Mouse (Mus musculus): ENCODE data around the gene Pole3. TPM values are rescaled to one million over a fixed set of nuclear protein-coding genes. Genes with fewer than 3 reads are reported as not detected.

Pole3 gene
- polyA plus RNA-seq, 1 experiment from 2014 or later = 117 TPM

- no peaks in the 10 kb centered on the region for H3K9me3 ChIP-seq
- no peaks in the 10 kb centered on the region for H3K27me3 ChIP-seq (replicated peaks; ENCODE audit: low read depth, poor library complexity, severe bottlenecking)
- H3K4me1 ChIP-seq = no peaks in the 10 kb centered on the region
- H3K27ac ChIP-seq (replicated peaks) = no peak overlapping the region
- H3K4me3 ChIP-seq = no peak overlapping the region
- H3K36me3 ChIP-seq (replicated peaks) = no peaks in the 10 kb centered on the region
- no peak for DNase-seq (ENCODE audit: low spot score)
These were observed 19.9 kb upstream of the Pole3 start for GRCm38 (mm10) chr4:62544801-62545200.

GRCm38 (mm10) chr4:62543782-62544181 is 18.9 kb upstream of the Pole3 start:
- no peak for DNase-seq (ENCODE audit: low spot score)
- 88% methylated on average over 6 of the region's 6 CpGs for WGBS

DNA sequence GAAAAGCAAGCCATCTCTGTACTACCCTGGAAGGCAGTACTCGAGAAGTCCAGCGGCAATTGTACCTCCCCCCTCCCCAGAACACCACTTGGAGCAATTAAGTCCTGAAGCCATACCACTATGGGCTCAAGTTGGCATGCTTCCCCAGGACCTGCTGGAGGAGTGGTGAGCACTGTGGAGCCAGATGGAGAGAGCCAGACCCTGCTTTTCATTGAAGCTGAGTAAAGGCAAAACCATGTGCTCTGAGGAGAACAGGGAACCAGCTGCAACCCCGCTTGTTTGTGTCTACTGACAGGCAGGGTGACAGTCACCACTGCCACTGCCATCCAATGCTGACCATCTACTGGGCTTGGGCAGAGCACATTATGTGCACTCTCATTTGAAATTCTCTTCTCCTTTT is 16.9 kb upstream of the Pole3 start:
- Histone ChIP-seq H3K36me3 (replicated peaks) (no peaks in the 10 kb centered on the region), H3K27me3 (replicated peaks; ENCODE audit: low read depth, poor library complexity, severe bottlenecking) (no peaks in the 10 kb centered on the region), H3K27ac (replicated peaks) (no peak overlapping the region), H3K4me1 (no peaks in the 10 kb centered on the region), H3K9me3 (no peaks in the 10 kb centered on the region), H3K4me3 (no peak overlapping the region)
- no peak for DNase-seq (ENCODE audit: low spot score)
- WGBS = 72% methylated on average over 3 of the region's 3 CpGs

More at GRCm38 (mm10) chr4:62543782-62544181, 18.9 kb upstream of the Pole3 start:
- Histone ChIP-seq H3K27ac (replicated peaks) (no peak overlapping the region), H3K36me3 (replicated peaks) (no peaks in the 10 kb centered on the region), H3K4me3 (no peak overlapping the region), H3K27me3 (replicated peaks; ENCODE audit: low read depth, poor library complexity, severe bottlenecking) (no peaks in the 10 kb centered on the region), H3K9me3 (no peaks in the 10 kb centered on the region), H3K4me1 (no peaks in the 10 kb centered on the region)

DNA sequence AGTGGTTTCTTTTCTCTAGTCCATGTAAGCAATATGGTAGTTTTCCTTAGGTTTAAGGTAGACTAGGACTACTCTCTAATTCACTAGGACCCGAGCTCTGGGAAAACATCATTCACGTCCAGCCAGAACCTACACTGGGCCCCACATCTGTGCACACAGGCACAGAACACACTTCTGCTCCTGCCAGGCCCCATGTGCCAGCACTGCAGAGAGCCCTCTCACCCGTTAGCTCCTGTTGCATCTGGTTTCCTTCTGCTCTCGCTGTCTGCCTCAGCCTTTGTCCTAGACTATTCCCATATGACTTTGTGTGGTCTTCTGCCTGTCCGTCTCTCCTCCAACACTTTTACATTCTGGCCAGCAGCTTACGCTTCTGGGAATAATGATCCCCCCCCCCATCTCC is 8.9 kb upstream of the Pole3 start:
- H3K36me3 ChIP-seq (replicated peaks) = no peaks in the 10 kb centered on the region
- H3K4me1 ChIP-seq = peaks cover 6% of the 10 kb centered on the region; the same call in 1 of the 2 replicates
- no peak overlapping the region for H3K4me3 ChIP-seq
- WGBS = 80% methylated on average over 6 of the region's 6 CpGs
- no peak overlapping the region; the same call in 1 of the 2 replicates for H3K27ac ChIP-seq (replicated peaks)
- H3K27me3 ChIP-seq (replicated peaks; ENCODE audit: low read depth, poor library complexity, severe bottlenecking) = no peaks in the 10 kb centered on the region
- H3K9me3 ChIP-seq = no peaks in the 10 kb centered on the region
- no peak for DNase-seq (ENCODE audit: low spot score)

GRCm38 (mm10) chr4:62527655-62528054 is 2.8 kb upstream of the Pole3 start:
- Histone ChIP-seq H3K27me3 (replicated peaks; ENCODE audit: low read depth, poor library complexity, severe bottlenecking) (no peaks in the 10 kb centered on the region), H3K36me3 (replicated peaks) (peaks cover 13% of the 10 kb centered on the region), H3K4me3 (no peak overlapping the region), H3K9me3 (no peaks in the 10 kb centered on the region), H3K4me1 (peaks cover 21% of the 10 kb centered on the region), H3K27ac (replicated peaks) (no peak overlapping the region)
- DNase-seq (ENCODE audit: low spot score) = no peak
- 81% methylated on average over 4 of the region's 4 CpGs for WGBS

DNA sequence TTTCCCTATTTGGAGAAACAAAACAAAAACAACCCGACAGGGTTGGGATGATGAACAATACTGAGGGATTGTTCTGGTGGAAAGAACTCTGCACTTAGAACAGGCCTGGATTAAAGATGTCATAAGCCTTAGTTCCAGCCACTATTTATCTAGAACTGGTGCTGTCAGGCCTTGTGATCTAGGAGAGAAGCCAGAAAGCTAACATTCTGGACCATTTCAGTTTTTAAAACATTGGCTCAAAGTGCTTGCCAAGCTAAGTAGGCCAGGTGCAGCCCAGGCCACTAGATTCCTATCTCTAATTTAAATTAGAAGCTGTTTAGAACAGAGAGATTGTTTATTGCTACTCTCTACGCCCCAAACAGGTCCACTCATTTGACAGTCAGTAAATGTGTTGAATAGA is 1.4 kb upstream of the Pole3 start:
- Histone ChIP-seq H3K36me3 (replicated peaks) (peaks cover 25% of the 10 kb centered on the region), H3K27me3 (replicated peaks; ENCODE audit: low read depth, poor library complexity, severe bottlenecking) (no peaks in the 10 kb centered on the region), H3K9me3 (no peaks in the 10 kb centered on the region), H3K4me3 (no peak overlapping the region), H3K4me1 (peaks cover 21% of the 10 kb centered on the region), H3K27ac (replicated peaks) (no peak overlapping the region)
- WGBS = 67% methylated on average over 2 of the region's 2 CpGs
- DNase-seq (ENCODE audit: low spot score) = no peak

DNA sequence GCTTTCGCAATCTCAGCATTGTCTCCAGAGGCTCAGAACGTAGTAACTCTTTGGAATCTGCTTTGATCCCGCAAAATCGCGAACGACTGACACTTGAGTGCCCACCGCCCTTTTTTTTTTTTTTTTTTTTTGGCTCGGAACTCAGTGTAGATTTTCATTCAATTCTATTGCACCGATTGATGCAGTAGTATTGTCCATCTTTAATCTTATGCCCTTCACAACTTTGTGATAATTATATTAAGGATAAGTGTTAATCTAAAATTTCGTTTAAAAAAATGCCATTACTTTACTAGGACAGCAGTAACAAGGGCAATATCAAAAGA is 582 bp upstream of the Pole3 start:
- WGBS = 2% methylated on average over 10 of the region's 10 CpGs
- peaks cover 25% of the 10 kb centered on the region for H3K36me3 ChIP-seq (replicated peaks)
- H3K27me3 ChIP-seq (replicated peaks; ENCODE audit: low read depth, poor library complexity, severe bottlenecking) = no peaks in the 10 kb centered on the region
- H3K9me3 ChIP-seq = no peaks in the 10 kb centered on the region
- no peak for DNase-seq (ENCODE audit: low spot score)
- H3K4me1 ChIP-seq = peaks cover 17% of the 10 kb centered on the region
- peak overlapping the region; percentile 98; the same call in 1 of the 2 replicates for H3K27ac ChIP-seq (replicated peaks)
- H3K4me3 ChIP-seq = peak overlapping the region; percentile 92

DNA sequence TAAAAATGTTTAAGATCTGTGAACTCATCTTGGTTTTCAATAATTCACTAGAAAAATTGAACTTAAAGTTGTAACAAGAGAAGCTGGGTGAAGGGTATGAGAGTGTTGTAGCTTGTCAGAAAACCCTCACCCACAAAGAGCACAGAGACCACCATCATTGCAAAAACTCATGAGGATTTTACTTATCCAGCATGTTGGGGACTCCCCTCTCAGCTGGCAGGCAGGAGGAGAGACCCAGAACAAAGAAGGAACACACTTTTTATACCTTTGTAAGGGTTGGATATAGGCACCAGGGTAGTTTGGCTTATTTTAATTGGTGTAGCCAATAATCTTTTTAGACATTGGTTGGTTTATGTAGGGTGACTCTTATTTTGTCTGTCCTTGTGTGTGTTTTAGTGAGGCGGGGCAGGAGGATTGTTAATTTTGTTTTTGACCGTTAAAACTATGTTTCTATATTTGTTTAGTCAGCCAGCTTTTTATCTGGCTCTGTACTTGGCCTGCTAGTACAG is 3.9 kb downstream of the Pole3 start:
- DNase-seq (ENCODE audit: low spot score) = no peak
- peaks cover 60% of the 10 kb centered on the region for H3K4me1 ChIP-seq
- H3K4me3 ChIP-seq = no peak overlapping the region; the same call in 1 of the 2 replicates
- 95% methylated on average over 2 of the region's 2 CpGs for WGBS
- peaks cover 25% of the 10 kb centered on the region for H3K36me3 ChIP-seq (replicated peaks)
- no peaks in the 10 kb centered on the region for H3K27me3 ChIP-seq (replicated peaks; ENCODE audit: low read depth, poor library complexity, severe bottlenecking)
- H3K27ac ChIP-seq (replicated peaks) = no peak overlapping the region
- no peaks in the 10 kb centered on the region for H3K9me3 ChIP-seq

DNA sequence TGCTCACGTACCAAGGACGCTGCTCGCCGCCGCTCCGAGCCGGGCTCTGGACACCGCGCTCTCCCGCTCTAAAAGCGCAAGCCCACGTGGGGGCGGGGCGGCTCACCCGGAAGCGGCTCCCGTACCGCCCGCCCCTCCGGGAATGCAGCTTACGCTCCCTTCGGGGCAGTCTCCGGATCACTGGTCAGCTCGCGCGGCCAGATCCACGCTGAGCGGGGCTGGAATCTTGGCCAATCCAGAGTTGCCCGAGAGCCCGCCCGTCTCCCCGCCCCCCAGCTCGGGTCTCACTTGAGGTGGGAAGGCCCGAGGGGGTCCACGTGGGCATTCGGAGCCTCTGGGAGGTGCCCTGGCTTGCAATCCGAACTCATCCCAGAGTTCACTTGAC is 5.0 kb downstream of the Pole3 start, which contains the start of gene Alad:
Gene Alad (minus strand): TSS at position 70 of the 385 bp plus-strand sequence.
- H3K4me3 ChIP-seq = peak within 1 kb of the TSS; percentile 71
- no peaks in the 10 kb centered on the region for H3K9me3 ChIP-seq
- H3K27ac ChIP-seq (replicated peaks) = peak within 1 kb of the TSS; percentile 88
- H3K36me3 ChIP-seq (replicated peaks) = peaks cover 25% of the 10 kb centered on the region
- DNase-seq (ENCODE audit: low spot score) = peak; percentile 92
- peaks cover 66% of the 10 kb centered on the region for H3K4me1 ChIP-seq
- WGBS = under 1% methylated on average over 37 of the region's 37 CpGs
- H3K27me3 ChIP-seq (replicated peaks; ENCODE audit: low read depth, poor library complexity, severe bottlenecking) = no peaks in the 10 kb centered on the region

DNA sequence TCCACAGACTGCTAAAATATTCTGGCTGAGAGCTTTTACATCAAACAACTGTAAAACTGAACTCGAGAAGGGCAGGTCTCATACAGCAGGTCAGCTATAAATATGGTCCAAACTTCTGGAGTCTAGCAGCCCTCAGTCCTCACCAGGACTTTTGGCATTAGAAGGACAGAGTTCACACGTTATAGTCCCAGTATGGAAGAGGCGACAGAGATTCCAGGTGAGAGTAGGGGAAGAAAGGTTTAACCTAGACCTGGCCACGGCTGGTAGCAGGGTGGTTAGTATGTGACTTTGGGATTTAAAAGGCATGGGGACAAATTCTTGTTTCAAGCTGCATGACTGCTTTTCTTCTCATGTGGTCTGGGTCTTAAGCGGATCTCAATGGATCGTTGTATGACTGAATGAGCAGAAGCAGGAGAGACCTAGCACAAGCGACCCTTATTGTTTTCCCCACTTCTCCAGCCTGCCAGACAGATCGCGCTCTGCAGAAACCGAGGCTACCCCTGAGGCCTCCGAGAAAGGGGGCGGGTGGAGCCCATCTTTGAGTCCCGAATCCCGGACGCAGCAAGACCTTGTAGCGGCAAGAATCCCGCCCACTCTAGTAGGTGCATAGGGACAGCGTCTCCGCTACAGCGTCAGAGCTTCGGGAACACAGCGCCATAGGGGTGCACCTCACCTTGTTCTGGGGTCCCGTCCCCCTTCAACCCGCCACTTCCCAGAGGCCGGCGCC is 5.6 kb downstream of the Pole3 start:
- Histone ChIP-seq H3K27ac (replicated peaks) (peak overlapping the region; percentile 88), H3K4me1 (peaks cover 62% of the 10 kb centered on the region), H3K27me3 (replicated peaks; ENCODE audit: low read depth, poor library complexity, severe bottlenecking) (no peaks in the 10 kb centered on the region), H3K4me3 (peak overlapping the region; percentile 71), H3K9me3 (no peaks in the 10 kb centered on the region), H3K36me3 (replicated peaks) (peaks cover 25% of the 10 kb centered on the region)
- DNase-seq (ENCODE audit: low spot score) = no peak
- WGBS = 3% methylated on average over 26 of the region's 26 CpGs

GRCm38 (mm10) chr4:62518416-62519121 is 6.3 kb downstream of the Pole3 start:
- Histone ChIP-seq H3K9me3 (no peaks in the 10 kb centered on the region), H3K27ac (replicated peaks) (peak overlapping the region; percentile 88), H3K4me1 (peaks cover 59% of the 10 kb centered on the region), H3K4me3 (peak overlapping the region; percentile 71), H3K36me3 (replicated peaks) (peaks cover 27% of the 10 kb centered on the region), H3K27me3 (replicated peaks; ENCODE audit: low read depth, poor library complexity, severe bottlenecking) (no peaks in the 10 kb centered on the region)
- no peak for DNase-seq (ENCODE audit: low spot score)
- WGBS = 53% methylated on average over 13 of the region's 13 CpGs

DNA sequence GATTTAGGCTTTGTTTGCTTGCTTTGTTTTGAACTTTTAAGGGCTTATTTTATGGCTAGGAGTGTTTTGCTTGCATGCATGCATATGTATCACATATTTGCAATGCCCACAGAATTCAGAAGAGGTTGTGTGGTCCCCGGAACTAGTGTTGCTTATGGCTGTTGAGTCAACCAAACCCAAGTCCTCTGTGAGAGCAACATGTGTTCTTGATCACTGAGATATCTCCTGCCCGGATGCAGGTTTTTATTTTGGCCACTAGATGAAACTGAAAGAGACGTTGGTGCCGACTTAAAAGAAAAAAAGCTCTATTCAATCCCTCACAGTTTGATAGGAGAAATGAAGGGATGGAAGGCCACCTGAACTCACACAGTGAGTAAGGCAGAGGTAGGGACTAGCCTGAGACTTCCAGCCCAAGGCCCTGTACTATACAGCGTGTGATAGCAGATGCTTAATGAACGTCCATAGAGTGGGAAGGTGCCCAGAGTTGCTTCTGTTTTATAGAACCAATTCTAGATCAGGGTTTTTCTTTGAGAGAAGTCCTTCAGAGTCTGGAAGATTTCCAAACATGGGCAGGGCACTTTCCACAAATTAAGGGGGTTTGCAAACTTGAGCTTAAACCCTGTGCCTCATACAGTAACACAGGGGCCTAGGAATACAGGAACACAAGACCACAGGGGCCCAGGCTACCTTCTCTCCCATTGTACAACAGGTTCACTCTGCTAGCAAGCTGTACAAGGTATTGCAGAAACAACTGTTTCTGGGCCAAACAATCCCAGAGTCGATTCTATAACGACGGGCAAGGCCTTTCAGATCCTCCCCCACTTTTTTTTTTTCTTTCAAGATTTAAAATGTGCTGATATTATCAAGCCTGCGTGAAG is 7.1 kb downstream of the Pole3 start:
- peaks cover 56% of the 10 kb centered on the region for H3K4me1 ChIP-seq
- no peaks in the 10 kb centered on the region for H3K9me3 ChIP-seq
- 75% methylated on average over 10 of the region's 10 CpGs for WGBS
- H3K27me3 ChIP-seq (replicated peaks; ENCODE audit: low read depth, poor library complexity, severe bottlenecking) = no peaks in the 10 kb centered on the region
- H3K36me3 ChIP-seq (replicated peaks) = peaks cover 27% of the 10 kb centered on the region
- DNase-seq (ENCODE audit: low spot score) = no peak
- H3K27ac ChIP-seq (replicated peaks) = peak overlapping the region; percentile 48
- H3K4me3 ChIP-seq = peak overlapping the region; percentile 71
